ENCODE assay signal across 9 mouse cellular contexts in genomic region chr1:20940151-20940550, GRCm38 (mm10). TPM values are rescaled to one million over a fixed set of nuclear protein-coding genes. Genes with fewer than 3 reads are reported as not detected.
DNase-seq lines count a peak whose midpoint lies in the region; ATAC-seq lines count a peak whose summit lies in the region.
"Had no signal": no experiment of that assay in that cellular context is flagged by ENCODE, and none has a peak within 500 bp of the region (broad histone marks: within the 10 kb centered on the region; RNA-seq: fewer than 3 reads in every experiment).

No protein-coding gene starts in this region.

- H3K9ac ChIP-seq in embryonic facial prominence, embryonic 14.5 days (ENCODE audit: low read depth, low read length) = no peak overlapping the region
- H3K9ac ChIP-seq in intestine, embryonic 14.5 days (ENCODE audit: low read length) = no peak overlapping the region

- peak; percentile 79 for ATAC-seq in embryonic facial prominence, embryonic 14.5 days (ENCODE audit: low read depth)
- 0 out of 2 replicates have a peak, but pooled peaks have one; percentile 37 for ATAC-seq in intestine, embryonic 14.5 days (replicated peaks; ENCODE audit: low FRiP score, low TSS enrichment, low read depth)
- no peak for ATAC-seq in inflammation-experienced regulatory T-cells, adult 6 months

- peak; percentile 13 for DNase-seq in left cerebral cortex, postnatal 4 days
- no peak for DNase-seq in left cerebral cortex, postnatal 36 days (ENCODE audit: low spot score in 2 of 2)
- DNase-seq in embryonic facial prominence, embryonic 14.5 days (ENCODE audit: low spot score) = peak; percentile 53
- DNase-seq in intestine, embryonic 14.5 days (ENCODE audit: low spot score) = peak; percentile 53
- peak; percentile 81 to 85 for DNase-seq in lung, adult 18-20 months
- DNase-seq in thymus, postnatal 10 days (ENCODE audit: low spot score in 2 of 2) = peak; percentile 40 to 49
- DNase-seq in right cerebral cortex, postnatal 10 days (ENCODE audit: low spot score in 2 of 2) = no peak

- 51% methylated on average over 16 of the region's 16 CpGs for WGBS in embryonic facial prominence, embryonic 14.5 days
- WGBS in intestine, embryonic 14.5 days = 56% methylated on average over 16 of the region's 16 CpGs

- no peak overlapping the region for H3K27ac ChIP-seq in embryonic facial prominence, embryonic 14.5 days (replicated peaks; ENCODE audit: low read depth, low read length)
- H3K27ac ChIP-seq in intestine, embryonic 14.5 days (ENCODE audit: low read depth) = no peak overlapping the region

- no peak overlapping the region for H3K4me2 ChIP-seq in embryonic facial prominence, embryonic 14.5 days (ENCODE audit: low read depth, low read length)
- no peak overlapping the region for H3K4me2 ChIP-seq in intestine, embryonic 14.5 days (ENCODE audit: low read length)

- intact Hi-C loops in left cerebral cortex, postnatal 4 days (cut with DNase I) = no loop called here
- intact Hi-C loops in left cerebral cortex, postnatal 36 days (cut with DNase I) = loop anchor here (5.0 kb wide), 1 partner anchor 42 kb away; no protein-coding TSS in a partner anchor

- H3K36me3 ChIP-seq in embryonic facial prominence, embryonic 14.5 days (ENCODE audit: control insufficient read depth, insufficient read depth, low read length) = peaks cover 4% of the 10 kb centered on the region; the same call in 1 of the 2 replicates
- H3K36me3 ChIP-seq in intestine, embryonic 14.5 days (ENCODE audit: control insufficient read depth, insufficient read depth, low read length) = peaks cover 6% of the 10 kb centered on the region; the same call in 1 of the 2 replicates

- no peaks in the 10 kb centered on the region for H3K4me1 ChIP-seq in embryonic facial prominence, embryonic 14.5 days (ENCODE audit: control insufficient read depth, insufficient read depth, low read length)
- H3K4me1 ChIP-seq in intestine, embryonic 14.5 days (replicated peaks; ENCODE audit: control insufficient read depth, insufficient read depth, low read length) = no peaks in the 10 kb centered on the region

- H3K9me3 ChIP-seq in embryonic facial prominence, embryonic 14.5 days (ENCODE audit: control insufficient read depth, low read length) = no peaks in the 10 kb centered on the region
- H3K9me3 ChIP-seq in intestine, embryonic 14.5 days (ENCODE audit: control insufficient read depth, low read length) = no peaks in the 10 kb centered on the region

- H3K4me3 ChIP-seq in embryonic facial prominence, embryonic 14.5 days (ENCODE audit: low read depth, low read length) = no peak overlapping the region
- H3K4me3 ChIP-seq in intestine, embryonic 14.5 days (ENCODE audit: low read depth, low read length) = no peak overlapping the region
- H3K4me3 ChIP-seq: erythroblast, embryonic 14.5 days had no signal

- no peaks in the 10 kb centered on the region for H3K27me3 ChIP-seq in embryonic facial prominence, embryonic 14.5 days (replicated peaks; ENCODE audit: control insufficient read depth, insufficient read depth, low read length)
- no peaks in the 10 kb centered on the region for H3K27me3 ChIP-seq in intestine, embryonic 14.5 days (replicated peaks; ENCODE audit: control insufficient read depth, insufficient read depth, low read length)

RNA-seq across cellular contexts. Expression of gene Efhc1, which starts 11.3 kb away (rescaled TPM):
- total RNA-seq in left cerebral cortex, postnatal 4 days (2021) = 1 to 10 TPM in 1 of 2 experiments, under 1 TPM in 1; 0.97 to 2.2 TPM
- 1 to 10 TPM; 1.6 TPM for total RNA-seq in left cerebral cortex, postnatal 36 days (2021)
- polyA plus RNA-seq in embryonic facial prominence, embryonic 14.5 days (2014; fragmentation: Nextera tagmentation; extraction: Ambion mirVana) = 5.7 and 10.6 TPM in 2 replicates
- 2.3 and 2.9 TPM in 2 replicates for polyA plus RNA-seq in intestine, embryonic 14.5 days (2014; fragmentation: Nextera tagmentation; extraction: Ambion mirVana)
- under 1 TPM; 0.47 to 0.87 (median 0.70) TPM for polyA plus RNA-seq in inflammation-experienced regulatory T-cells, adult 6 months (2017; shearing (Covaris generic))
- polyA plus RNA-seq: erythroblast, embryonic 14.5 days had no signal

RNA-seq across cellular contexts. Expression of gene Paqr8, which starts 49.7 kb away (rescaled TPM):
- total RNA-seq in left cerebral cortex, postnatal 4 days (2021) = 10 to 100 TPM; 37.9 to 44.9 TPM
- 100 to 1,000 TPM; 123 to 125 TPM for total RNA-seq in left cerebral cortex, postnatal 36 days (2021)
- 6.1 and 7.2 TPM in 2 replicates for polyA plus RNA-seq in embryonic facial prominence, embryonic 14.5 days (2014; fragmentation: Nextera tagmentation; extraction: Ambion mirVana)
- polyA plus RNA-seq in intestine, embryonic 14.5 days (2014; fragmentation: Nextera tagmentation; extraction: Ambion mirVana) = 10.0 and 10.1 TPM in 2 replicates
- polyA plus RNA-seq in inflammation-experienced regulatory T-cells, adult 6 months (2017; shearing (Covaris generic)) = 1 to 10 TPM; 3.0 to 4.8 (median 3.3) TPM

Comparison
In these comparisons a context has a peak if more than half of its experiments do, and no peak if none do; other contexts are left out.
1. DNase-seq: peak in left cerebral cortex, postnatal 4 days (single experiment), embryonic facial prominence, embryonic 14.5 days (single experiment), intestine, embryonic 14.5 days (single experiment), lung, adult 18-20 months (2 of 2) and thymus, postnatal 10 days (2 of 2); none in left cerebral cortex, postnatal 36 days (0 of 2) and right cerebral cortex, postnatal 10 days (0 of 2).